Comparison of ENCODE assay signal across 17 mouse cellular contexts in the genomic region with DNA sequence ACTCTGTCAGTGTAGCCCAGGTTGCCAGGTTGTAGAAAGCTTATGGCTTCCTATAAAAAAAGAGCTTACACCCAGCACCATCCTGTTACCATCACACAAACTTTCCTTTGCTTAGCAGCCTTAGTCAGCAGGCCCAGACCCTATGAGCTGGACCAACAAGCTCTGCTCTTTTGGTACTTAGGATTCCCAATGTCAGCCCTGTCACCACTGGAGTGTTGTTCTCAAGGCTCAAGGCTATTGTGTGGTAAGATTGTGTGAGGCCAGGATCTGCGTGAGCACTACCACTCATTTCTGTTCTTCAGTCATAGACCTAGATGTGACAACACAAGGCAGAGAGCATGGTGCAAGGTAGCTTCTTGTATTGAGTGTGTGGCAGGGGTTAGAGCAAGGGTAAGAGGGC. TPM values are rescaled to one million over a fixed set of nuclear protein-coding genes. Genes with fewer than 3 reads are reported as not detected.
"Had no signal": no experiment of that assay in that cellular context is flagged by ENCODE, and none has a peak within 500 bp of the region (broad histone marks: within the 10 kb centered on the region; RNA-seq: fewer than 3 reads in every experiment).

No protein-coding gene starts in this region.

- H3K4me2 ChIP-seq: midbrain, embryonic 11.5 days had no signal

- H3K9ac ChIP-seq: liver, embryonic 14.5 days had no signal

- DNase-seq: kidney, adult 2 months; kidney, postnatal 25 days; layer of hippocampus, adult 9-11 months; lung, adult 2 months; lung, postnatal 14 days; lung, postnatal 4 days; midbrain, embryonic 14.5 days; thymus, adult 18-20 months; thymus, postnatal 36 days had no signal

- H3K4me3 ChIP-seq: layer of hippocampus, adult 2 months had no signal

- H3K27ac ChIP-seq: kidney, postnatal 0 days; layer of hippocampus, adult 2 months; liver, embryonic 14.5 days had no signal

RNA-seq across cellular contexts. Expression of a gene that starts 54.7 kb away (rescaled TPM):
- total RNA-seq: megakaryocyte progenitor cell, adult 5-6 weeks; megakaryocyte-erythroid progenitor cell, adult 5-6 weeks had no signal
- polyA plus RNA-seq: liver, embryonic 14.5 days; lung, embryonic 16.5 days; neural tube, embryonic 11.5 days had no signal
